Mouse (Mus musculus) testis, adult 10 weeks (tissue): ENCODE data around the gene Cga. TPM values are rescaled to one million over a fixed set of nuclear protein-coding genes. Genes with fewer than 3 reads are reported as not detected.

ENCODE experiments used
- polyA plus RNA-seq: library from polyadenylated mRNA; stranded (reverse); fragments of 350-450 nt; fragmentation: Illumina TruSeq; extraction: RNeasy Lipid Tissue Mini Kit (QIAGEN cat#74804); gene quantifications from one replicate; pipeline ENCODE4 v1.2.3, GENCODE M21; 2014; ENCODE audit warnings: low read depth, low replicate concordance

Cga gene
- polyA plus RNA-seq = not detected

GRCm38 (mm10) chr4:34893479-34893878 lies at the start of gene Cga:
Cga (plus strand) TSS chr4:34893779.

GRCm38 (mm10) chr4:34882818-34883217 lies 10.8 kb upstream of the Cga start, which contains the start of gene Zfp292:
Zfp292 (minus strand) TSS chr4:34882960.

Other genes starting within 250 kb of the Cga start
- 12.0 TPM for gene Slc35a1, start 206.3 kb upstream of the Cga start, polyA plus RNA-seq
- 2,456 TPM for gene Cfap206, start 163.6 kb upstream of the Cga start, polyA plus RNA-seq
- 236 TPM for gene Gm136, start 137.5 kb upstream of the Cga start, polyA plus RNA-seq
- 315 TPM for gene Smim8, start 115.4 kb upstream of the Cga start, polyA plus RNA-seq
- gene Zfp292, start 10.8 kb upstream of the Cga start, polyA plus RNA-seq = 15.4 TPM